Mouse (Mus musculus) left cerebral cortex, postnatal 10 days (tissue): ENCODE results near the gene Cux2. TPM values are rescaled to one million over a fixed set of nuclear protein-coding genes. Genes with fewer than 3 reads are reported as not detected.

Experiments used
- DNase-seq, 2 experiments: peaks; one replicate each; pipeline ENCODE4 v3.0.0; 2021 to 2022; ENCODE audit warnings: low spot score in 2 of 2, mixed read lengths in 1 of 2; ENCODE audit errors: extremely low spot score in 1 of 2
- intact Hi-C: fragments of 180-260 bp; cut with DNase I; formaldehyde crosslinking; loops from one replicate; pipeline ENCODE4 v1.15.1; 2025
- total RNA-seq, 2 experiments: library from RNA; stranded (reverse); gene quantifications; 2 replicates each; pipeline ENCODE4 v1.2.3; 2021

Gene Cux2
- total RNA-seq, 2 experiments from 2014 or later: 180 to 194 TPM

DNA sequence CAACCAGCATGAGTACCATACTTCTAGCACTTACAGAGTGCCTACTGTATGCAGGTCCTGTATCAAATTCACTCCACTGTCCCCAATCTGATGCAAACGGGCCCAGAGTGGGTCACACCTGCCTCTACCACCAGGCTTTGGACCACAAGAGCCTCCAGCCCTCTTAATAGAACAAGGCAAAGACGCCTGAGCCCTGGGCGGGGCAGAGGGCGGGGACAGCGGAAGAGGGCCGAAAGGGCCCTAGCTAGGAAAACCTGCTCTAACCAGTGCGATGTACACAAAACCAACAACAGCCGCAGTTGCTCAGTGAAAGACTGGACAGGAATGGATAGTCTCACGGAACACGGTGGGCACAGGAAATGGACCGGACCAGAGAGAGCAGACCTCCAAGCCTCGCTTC lies 18.8 kb downstream of the Cux2 start:
- intact Hi-C loops: no loop called here
- no peak for DNase-seq

DNA sequence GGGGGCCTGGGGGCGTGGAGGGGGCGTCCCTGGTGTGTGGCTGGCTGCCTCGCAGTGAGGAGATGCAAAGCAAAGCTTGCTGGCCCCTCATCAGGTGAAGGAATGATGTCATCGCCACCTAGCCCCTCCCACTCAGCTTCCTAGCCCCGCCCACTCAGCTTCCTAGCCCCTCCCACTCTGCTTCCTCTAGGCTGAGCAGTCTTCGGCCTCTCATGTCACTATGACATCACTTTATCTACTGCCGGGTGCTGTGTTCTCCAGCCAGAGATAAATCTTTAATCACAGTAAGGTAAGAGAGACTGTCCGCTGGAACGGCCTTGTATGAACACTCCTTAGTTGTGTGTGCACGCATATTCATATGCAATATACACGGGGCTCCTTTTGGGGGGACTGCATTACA lies 19.3 kb downstream of the Cux2 start:
- DNase-seq: no peak
- intact Hi-C loops: no loop called here

DNA sequence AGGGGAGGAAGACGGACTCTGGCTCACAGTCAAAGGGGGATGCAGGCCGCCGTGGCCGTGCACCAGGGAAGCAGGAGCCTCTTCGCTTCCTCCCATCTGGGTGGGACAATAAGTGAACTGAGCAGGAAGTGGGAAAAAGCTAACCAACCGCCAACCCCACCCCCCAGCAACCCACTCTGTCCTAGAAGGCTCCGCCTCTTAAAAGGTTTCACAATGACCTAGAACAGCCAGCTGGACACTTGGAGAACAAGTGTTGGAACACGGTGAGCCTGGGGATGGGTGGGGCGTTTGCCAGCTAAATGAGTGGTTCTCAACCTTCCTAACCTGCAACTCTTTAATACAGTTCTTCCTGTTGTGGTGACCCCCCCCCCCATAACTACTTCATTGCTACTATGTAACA lies 23.1 kb downstream of the Cux2 start:
- intact Hi-C loops: no loop called here
- DNase-seq: peak in 1 of 2 experiments; percentile 18

DNA sequence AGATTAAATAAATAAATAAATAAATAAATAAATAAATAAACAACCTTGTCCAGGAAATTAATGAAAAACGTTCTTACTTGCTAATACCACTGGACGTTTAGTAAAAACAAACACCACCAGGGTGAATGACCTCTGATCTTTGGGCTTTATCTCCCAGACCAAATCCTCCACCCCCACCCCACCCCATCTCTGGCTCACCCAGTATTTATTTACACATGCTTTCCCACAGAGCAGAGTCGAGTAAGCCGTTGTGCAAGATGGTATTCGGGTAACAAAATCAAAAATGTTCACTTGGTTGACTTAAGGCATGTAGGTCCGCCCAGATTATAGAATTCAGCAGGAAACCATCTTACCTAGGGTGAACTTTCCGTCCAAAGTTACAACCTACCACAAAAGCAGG lies 23.6 kb downstream of the Cux2 start:
- intact Hi-C loops: no loop called here
- no peak for DNase-seq

DNA sequence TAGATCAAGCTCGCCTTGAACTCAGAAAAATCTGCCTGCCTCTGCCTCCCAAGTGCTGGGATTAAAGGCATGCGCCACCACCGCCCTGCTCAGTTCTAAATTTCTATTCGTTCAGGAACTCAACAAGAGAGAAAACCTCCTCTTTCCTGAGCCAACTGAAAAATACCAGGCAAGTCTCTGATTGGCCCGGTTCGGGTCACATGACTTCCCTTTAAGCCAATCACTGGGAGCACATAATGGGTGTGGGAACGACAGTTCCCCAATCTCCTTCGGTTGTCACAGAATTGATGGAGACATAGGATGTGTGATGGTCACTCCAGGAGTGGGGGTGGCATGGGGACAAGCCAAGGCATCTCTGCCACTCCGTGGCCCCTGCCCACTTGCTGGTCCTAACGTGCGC lies 24.8 kb downstream of the Cux2 start:
- no peak for DNase-seq
- intact Hi-C loops: no loop called here

DNA sequence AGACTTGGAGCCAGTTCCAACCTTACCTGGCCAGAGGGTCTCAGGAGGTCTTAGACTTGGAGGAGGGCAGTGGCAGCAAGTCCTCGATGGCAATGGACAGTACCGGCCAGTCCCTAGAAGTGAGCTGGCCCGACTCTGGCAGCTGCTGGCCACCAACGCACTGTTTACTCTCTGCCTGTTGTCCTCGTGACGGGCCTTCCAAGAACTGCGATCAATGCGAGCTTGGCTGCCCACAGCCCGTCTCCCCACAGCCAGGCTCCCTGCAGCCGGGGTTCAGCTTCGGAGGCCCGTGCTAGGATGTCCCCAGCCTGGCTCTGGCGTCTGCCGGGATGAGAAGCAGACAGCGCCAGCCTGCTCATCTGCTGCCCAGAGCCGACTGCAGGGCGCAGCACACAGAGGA lies 30.6 kb downstream of the Cux2 start:
- peak in 1 of 2 experiments; percentile 35 for DNase-seq
- intact Hi-C loops: no loop called here

DNA sequence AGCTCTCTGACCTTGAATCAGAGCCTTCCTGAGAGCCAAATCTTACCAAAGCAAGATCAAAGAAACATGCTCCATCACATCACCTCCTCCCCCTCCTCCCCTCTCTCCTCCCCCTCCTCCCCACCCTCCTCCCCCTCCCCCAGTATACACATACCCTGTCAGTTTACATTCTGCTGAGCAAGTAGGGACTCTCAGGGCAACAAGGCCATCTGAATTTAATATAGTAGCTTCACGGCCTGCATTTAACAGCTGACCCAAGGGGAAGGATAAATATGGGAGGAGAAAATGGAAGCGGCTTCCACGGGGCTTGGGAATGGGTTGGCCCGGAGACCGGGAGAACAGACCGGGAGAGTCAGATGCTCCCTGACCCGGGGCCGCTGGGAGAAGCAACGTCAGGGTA lies 32.1 kb downstream of the Cux2 start:
- DNase-seq: no peak
- intact Hi-C loops: no loop called here

DNA sequence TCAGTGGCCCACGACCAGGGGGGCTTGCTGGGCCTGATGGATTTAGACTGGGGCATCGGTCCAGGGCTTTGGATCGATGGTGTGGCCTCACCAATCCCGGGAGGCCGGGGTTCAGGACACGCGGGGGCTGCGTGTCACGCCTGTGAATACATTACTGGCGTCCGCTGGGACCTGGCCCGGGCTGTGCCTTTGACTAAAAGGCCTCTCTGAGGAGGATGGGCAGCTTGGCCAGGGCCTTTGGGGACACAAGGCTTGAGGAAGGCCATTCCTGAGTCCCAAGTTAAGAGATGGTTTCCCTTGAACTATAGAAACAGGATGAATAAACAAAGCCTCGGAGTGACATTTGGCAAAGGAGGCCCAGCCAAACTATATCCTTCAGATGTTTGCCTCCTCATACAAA lies 32.6 kb downstream of the Cux2 start:
- intact Hi-C loops: no loop called here
- DNase-seq: peak in 1 of 2 experiments; percentile 33

DNA sequence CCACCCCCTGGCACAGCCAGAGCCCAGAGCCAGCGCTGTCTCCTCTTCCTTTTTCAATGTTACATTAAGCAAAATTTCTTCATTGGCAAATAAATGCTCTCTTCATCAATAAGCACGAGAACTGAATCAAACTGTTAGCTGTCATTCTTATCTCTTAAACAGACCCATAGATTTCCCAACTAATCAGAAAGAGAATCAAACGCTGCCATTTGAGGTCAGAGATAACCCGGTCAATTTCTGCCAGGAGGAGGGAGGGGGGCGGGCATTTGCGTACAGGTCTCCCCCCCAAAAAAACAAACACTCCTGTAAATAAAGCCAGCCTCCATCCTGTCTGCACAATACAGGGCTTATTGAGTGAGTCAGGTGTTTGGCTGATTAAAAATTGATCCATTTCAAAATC lies 33.2 kb downstream of the Cux2 start:
- intact Hi-C loops: no loop called here
- DNase-seq: no peak

DNA sequence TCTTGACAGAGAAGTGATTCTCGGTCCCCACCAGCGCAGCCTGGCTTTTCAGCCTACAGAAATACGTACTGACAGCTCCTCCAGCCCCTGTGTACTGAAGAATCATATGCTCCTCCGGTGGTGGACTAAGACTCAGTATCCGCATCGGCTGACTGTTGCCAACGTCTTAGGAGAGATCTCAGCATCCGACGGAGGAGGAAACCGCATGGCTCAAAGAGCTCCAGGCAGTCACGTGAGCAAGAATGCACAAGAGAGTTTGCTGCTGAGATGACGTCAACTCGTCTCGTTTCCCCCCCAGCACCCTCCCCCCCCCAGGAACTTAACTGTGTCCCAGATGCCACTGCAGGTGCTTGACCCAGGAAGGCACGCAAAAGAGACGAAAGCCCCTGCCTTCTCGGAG lies 34.8 kb downstream of the Cux2 start:
- intact Hi-C loops: no loop called here
- DNase-seq: no peak

DNA sequence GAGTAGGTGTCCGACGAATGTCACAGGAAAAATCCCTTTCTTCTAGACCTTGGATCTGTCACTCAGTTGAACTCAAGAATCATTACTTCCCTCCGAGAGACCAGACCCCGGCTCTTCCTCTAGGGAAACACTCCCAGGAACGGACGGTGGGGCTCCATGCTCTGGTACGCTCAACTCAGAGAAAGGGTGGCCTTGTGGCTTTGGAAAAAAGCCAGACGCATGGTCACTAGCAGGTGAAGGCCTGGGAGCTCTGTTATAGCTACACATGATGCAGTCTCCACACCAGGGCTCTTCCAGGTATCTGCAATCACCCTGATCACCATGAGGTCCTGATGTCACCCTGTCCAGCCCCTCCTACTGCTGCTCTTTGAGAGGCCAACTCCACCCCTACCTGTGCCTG lies 35.2 kb downstream of the Cux2 start:
- no peak for DNase-seq
- intact Hi-C loops: no loop called here

DNA sequence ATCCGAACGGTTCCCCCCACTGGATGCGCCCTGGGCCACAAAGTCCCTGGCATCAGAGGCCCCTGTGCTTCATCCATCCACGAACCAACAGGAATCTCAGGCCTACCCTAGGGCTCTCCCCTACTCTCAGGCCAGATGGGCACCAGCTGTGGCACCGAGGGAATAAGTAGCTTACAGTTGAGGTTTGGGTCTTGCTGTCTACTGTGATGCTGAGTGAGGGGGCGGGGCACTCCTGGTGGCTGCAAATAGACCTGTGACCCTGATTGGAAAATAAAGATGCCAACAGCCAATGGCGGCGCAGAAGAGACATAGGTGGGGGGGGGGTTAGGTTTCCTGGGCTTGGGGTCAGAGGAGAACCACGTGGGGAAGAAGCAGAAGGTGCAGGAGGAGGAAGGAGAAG lies 38.6 kb downstream of the Cux2 start:
- intact Hi-C loops: no loop called here
- DNase-seq: no peak

DNA sequence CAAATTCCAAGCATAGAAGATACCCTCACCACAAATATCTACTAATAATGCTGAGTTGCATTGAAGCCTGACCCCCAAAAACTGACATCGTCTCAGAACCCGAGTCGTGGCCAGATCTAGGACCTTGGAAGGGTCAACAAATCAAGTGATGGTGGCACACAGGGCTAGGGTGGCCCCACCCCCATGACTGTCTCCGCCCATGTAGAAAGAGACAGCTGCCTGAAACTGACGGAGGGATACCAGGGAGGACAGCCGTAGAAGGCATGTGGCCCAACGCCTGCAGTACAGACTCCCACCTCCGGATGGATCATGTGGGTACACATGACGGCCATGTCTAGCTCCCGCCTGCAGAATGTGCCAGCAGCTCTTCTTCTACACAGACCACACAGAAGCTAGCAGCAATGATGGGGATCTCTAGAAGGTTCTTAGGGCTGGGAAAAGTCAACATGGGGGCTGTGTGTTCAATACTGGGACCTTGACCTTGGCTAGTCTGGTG lies 41.9 kb downstream of the Cux2 start:
- no peak for DNase-seq
- intact Hi-C loops: no loop called here

DNA sequence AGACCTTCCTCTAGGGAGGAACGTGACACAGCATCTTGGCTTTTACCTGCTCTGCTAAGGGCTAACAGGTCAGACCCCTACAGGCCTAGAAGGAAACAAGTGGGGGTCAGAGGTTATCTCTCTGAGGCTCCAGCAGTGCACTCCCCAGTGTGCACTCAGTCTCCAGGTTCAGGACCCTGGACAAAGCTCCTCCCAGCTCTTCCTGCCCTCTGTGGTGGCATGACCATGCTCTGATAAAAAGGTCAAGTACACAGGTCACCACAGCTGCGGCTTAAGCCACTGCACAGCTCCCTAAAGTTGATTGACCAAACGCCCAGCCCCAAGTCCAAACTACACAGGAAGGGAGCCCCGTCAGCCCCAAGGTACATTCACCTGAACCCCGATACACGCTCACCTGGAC lies 46.4 kb downstream of the Cux2 start:
- DNase-seq: no peak
- intact Hi-C loops: no loop called here

DNA sequence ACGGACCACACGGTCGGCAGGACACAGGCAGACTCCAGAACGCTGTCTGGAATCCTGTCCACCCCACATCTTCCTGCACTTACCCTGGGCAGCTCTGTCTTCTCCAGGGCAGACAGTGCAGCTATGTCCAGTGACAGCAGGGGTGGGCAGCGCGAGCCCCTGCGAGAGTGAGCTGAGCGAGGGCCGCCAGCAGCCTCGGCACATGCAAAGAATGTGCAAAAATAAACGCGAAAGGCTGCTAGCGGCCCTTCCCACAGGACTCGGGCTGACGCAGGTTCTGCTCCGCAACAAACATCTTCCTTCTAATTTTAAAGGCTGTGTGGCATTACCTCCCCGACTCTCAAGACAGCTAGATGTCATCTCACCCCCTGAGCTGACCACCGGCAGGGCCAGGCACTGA lies 47.8 kb downstream of the Cux2 start:
- no peak for DNase-seq
- intact Hi-C loops: no loop called here

DNA sequence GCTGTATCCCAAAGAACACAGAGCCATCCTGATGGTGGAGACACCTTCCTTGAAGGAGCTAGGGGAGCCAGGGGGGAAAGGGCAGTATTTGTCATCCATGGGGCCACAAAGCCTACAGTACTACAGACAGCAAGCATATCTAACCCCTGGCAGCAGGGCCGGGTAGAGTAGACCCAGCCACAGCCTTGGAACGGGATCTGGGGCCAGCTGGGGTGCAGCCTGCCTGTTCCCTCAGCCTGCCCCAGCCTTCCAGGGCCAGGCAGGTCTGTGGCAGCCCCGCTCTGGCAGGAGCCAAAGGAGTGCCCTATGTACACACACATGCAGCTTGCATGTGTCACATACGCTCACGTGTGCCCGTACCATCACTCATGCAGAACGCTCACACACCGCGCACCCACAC lies 48.6 kb downstream of the Cux2 start:
- intact Hi-C loops: no loop called here
- no peak for DNase-seq

DNA sequence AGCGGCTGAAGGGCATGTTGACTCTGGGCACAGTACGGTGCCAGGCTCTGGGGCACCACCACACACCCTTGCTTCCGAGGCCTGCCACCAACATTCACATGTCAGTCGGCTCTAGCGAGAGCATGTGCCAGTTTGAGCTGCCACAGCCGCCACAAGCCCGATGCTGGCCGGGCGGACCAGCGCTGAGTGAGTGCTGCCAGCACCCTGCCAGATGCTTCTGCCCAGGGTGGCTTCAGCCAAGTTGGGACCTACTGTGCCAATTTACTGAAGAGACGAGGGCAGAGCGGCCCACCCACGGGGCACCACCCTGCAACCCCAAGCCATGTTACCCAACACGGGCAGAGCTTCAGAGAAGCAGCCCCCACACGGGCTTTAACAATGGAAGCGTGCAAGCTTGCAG lies 49.5 kb downstream of the Cux2 start:
- DNase-seq: no peak
- intact Hi-C loops: no loop called here

DNA sequence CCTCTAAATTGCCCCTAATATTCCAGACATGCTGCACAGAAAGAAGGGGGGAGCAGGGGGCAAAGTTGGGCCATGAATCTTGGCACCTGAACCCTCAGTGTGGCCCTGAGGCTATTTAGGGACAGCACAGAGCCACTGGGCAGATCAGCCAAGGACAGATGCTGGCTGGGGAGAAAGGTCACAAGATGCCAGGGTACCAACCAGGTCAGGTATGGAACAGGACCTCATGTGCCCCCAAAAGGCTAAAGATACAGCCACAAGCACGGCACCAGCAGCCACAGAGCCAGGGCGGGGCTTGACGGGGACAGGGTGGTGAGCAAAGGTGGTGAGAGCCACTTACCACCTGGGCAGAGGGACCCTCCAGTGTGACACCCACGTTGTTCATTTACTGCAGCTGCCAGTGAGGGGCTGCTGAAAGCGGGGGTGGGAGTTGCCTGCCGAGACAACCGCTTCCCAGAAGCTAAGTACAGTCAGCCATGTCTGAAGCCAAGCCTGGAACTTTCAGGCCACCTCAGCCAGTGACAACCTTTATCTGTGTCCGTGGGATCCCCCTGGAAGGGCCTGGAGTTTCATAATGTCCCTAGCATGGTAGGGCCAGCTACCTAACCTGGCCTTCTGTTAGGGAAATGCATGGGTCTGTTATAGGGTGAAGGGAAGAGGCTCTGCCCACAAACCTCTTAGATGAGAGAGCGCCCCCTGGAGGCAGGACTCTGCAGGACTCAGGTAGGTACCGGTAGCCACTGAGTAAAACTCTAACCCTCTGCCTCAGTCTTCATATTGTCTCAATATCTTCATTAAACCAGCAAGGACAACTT lies 50.7 kb downstream of the Cux2 start:
- intact Hi-C loops: no loop called here
- peak in 1 of 2 experiments; percentile 73 for DNase-seq

DNA sequence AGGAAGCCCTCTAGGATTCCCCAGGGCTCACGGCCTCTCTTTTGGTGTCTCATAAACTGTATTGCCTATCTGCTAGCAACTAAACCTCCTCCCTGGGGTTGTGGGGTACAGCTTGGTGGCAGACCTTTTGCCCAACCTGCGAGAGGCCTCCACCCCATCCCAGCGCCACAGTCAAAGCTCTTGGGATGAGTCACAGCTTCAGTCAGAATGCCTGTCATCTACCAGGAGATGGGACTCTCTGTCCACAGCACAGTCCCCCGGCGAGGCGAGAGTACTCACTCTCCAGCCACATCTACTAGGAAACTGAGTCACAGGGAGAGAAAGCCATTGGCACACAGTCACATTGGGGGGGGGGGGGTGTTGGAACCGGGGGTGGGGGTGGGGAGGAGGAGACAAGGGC lies 51.6 kb downstream of the Cux2 start:
- intact Hi-C loops: no loop called here
- no peak for DNase-seq

DNA sequence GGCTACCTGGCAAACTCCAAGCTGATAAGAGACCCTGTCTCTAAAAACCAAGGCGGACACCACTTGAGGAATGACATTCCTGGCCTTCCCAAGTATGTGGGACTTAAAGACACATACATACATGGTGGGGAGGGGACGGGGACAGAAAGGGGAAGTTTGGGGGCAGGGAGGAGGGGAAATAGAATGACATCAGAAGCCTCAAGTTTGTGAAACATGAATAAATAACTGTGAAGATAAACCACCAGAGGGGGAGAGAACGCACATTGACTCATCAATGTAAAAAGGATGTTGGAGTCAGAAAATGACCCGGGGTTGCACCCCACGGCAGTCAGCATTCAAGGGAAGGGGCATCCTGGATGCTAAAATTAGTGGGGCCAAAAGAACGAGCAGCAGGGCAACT lies 53.2 kb downstream of the Cux2 start:
- intact Hi-C loops: no loop called here
- no peak for DNase-seq

DNA sequence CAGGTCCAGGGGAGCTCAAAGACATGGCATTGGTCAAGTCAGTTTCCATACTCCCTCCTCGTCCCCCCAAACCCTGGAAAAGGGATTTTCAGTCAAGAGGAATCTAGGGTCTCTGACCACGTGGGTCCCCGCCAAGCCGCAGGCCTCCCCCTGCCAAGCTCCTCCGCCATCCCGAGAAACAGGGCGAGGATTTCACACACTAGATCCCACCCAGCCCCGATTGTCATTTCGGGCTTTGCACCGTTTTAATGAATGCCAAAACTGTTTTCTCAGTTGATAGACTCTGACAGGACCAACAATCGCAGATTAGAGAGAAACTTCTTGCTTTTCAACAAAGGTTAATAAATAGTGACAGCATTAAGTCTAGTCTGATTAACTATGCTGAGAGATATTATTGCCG lies 55.1 kb downstream of the Cux2 start:
- no peak for DNase-seq
- intact Hi-C loops: no loop called here
